Mouse (Mus musculus) hindbrain, embryonic 15.5 days (tissue): Measurements from ENCODE around the gene Galnt7. TPM values are rescaled to one million over a fixed set of nuclear protein-coding genes. Genes with fewer than 3 reads are reported as not detected.

Experiments used
- ATAC-seq: fragments of 200-750 bp; cut with Nextera tagmentation; 2 replicates; pipeline ENCODE4 v1.8.0; 2017; ENCODE audit warnings: low read depth, moderate number of reproducible peaks, moderate TSS enrichment; ENCODE audit not compliant: low FRiP score
- H3K27ac ChIP-seq: fragments of 300-500 bp; sonication (generic); replicated peaks from 2 replicates; pipeline ENCODE4 v1.5.1; 2015; ENCODE audit warnings: mild to moderate bottlenecking, inconsistent platforms
- H3K27me3 ChIP-seq: fragments of 300-500 bp; sonication (generic); 2 replicates; pipeline ENCODE4 v1.6.1; 2015; ENCODE audit warnings: control low read depth, inconsistent platforms
- H3K36me3 ChIP-seq: fragments of 300-500 bp; sonication (generic); 2 replicates; pipeline ENCODE4 v1.6.1; 2015; ENCODE audit warnings: control low read depth, inconsistent platforms
- H3K4me1 ChIP-seq: fragments of 300-500 bp; sonication (generic); replicated peaks from 2 replicates; pipeline ENCODE4 v1.6.1; 2015; ENCODE audit warnings: control low read depth, inconsistent platforms
- H3K4me2 ChIP-seq: fragments of 300-500 bp; sonication (generic); 2 replicates; pipeline ENCODE4 v1.6.1; 2015; ENCODE audit warnings: moderate library complexity, mild to moderate bottlenecking, inconsistent platforms
- H3K4me3 ChIP-seq: fragments of 300-500 bp; sonication (generic); 2 replicates; pipeline ENCODE4 v1.5.1; 2015; ENCODE audit warnings: mild to moderate bottlenecking, inconsistent platforms
- H3K9ac ChIP-seq: fragments of 300-500 bp; sonication (generic); 2 replicates; pipeline ENCODE4 v1.6.1; 2015; ENCODE audit warnings: inconsistent platforms
- H3K9me3 ChIP-seq: fragments of 300-500 bp; sonication (generic); 2 replicates; pipeline ENCODE4 v1.6.1; 2016; ENCODE audit warnings: control low read depth, inconsistent platforms
- WGBS: fragments of 180-500 bp; shearing (Covaris S2); methylation state at CpG from one replicate; pipeline ENCODE4 v1.1.7; 2015; 5-methylcytosine and 5-hydroxymethylcytosine counted together
- polyA plus RNA-seq: library from polyadenylated mRNA; unstranded; fragments of >200 nt; fragmentation: Nextera tagmentation; extraction: Ambion mirVana; gene quantifications from 2 replicates; pipeline ENCODE4 v1.2.1, GENCODE M21; 2015

Galnt7 gene
- polyA plus RNA-seq, 1 experiment from 2014 or later: 12.5 TPM

DNA sequence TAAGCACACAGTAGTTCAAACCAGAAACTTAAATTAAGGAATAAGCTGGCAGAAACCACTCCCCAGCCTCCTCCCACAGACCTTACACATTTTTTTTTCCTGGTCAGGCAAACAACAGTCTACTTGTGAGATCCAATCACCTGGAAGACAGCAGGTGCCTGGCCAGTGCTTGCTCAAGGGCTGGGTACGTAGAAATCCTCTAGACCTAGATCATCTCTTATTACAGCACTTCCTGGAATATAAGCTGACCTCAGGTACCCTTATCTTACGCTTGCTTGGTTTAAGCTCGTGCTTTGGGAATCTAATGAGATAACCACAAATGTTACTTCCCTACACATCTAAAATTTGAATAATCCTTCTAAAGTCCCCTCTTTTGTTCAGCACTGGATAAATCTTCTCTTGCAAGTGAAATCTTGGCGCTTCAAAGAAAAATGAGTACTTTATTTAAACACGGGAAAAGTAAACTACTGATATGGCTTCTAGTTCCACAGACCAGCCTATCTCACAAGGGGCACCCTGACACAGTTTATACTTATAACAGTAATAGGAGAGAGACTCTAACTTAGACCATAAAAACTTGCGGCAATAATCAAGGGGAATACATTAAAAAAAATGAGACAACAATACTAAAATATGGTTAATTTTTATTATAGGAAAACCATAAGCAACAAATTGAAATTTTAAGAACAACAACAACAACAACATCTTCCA, 58.5 kb downstream of the Galnt7 start:
- ATAC-seq: no peak
- 86% methylated on average over 6 of the region's 6 CpGs for WGBS
- H3K9me3 ChIP-seq: no peaks in the 10 kb centered on the region

DNA sequence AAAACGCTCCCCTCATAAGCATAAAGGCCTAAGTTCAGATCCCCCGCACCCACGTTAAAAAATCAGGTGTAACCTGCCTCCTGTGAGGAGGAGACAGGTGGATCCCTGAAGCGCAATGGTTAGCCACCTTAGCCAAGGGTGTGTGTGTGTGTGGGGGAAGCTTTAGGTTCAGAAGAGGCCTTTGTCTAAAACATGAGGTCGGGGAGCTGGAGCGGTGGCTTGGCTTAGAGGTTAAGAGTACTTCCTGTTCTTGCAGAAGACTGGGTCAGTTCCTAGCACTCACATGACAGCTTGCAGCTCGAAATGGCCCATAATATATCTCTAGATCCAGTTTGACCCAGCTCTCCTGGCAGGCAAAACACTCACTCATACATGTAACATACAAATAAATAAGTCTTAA, 60.2 kb downstream of the Galnt7 start:
- no peaks in the 10 kb centered on the region for H3K27me3 ChIP-seq
- H3K4me3 ChIP-seq: no peak overlapping the region
- no peak overlapping the region for H3K4me2 ChIP-seq
- H3K27ac ChIP-seq: no peak overlapping the region
- no peaks in the 10 kb centered on the region for H3K9me3 ChIP-seq
- H3K4me1 ChIP-seq: no peaks in the 10 kb centered on the region
- no peaks in the 10 kb centered on the region for H3K36me3 ChIP-seq
- ATAC-seq: no peak
- no peak overlapping the region for H3K9ac ChIP-seq
- 85% methylated on average over 7 of the region's 7 CpGs for WGBS

More for the DNA sequence above, 58.5 kb downstream of the Galnt7 start:
- Histone ChIP-seq H3K4me3 (no peak overlapping the region), H3K27ac (no peak overlapping the region), H3K27me3 (no peaks in the 10 kb centered on the region), H3K4me2 (no peak overlapping the region), H3K4me1 (no peaks in the 10 kb centered on the region), H3K36me3 (no peaks in the 10 kb centered on the region), H3K9ac (no peak overlapping the region)

DNA sequence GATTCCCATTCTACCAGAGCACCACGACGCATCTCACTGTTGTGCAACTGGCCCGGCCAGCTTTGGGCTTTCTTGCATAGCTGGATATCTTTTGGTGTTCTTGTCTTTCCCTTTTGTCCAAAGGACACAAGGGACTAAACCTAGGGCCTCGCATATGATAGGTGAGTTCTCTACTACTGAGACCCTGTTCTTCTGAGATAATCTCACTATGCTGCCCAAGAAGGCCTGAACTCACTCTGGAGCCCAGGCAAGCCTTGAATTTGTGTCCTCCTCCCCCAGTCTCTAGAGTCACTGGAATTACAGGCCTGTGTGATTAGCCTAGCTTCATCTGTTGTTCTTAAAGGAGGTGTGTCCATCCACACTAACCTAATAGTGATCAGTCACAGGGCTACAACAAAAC, 61.2 kb downstream of the Galnt7 start:
- no peak for ATAC-seq
- no peaks in the 10 kb centered on the region for H3K9me3 ChIP-seq
- WGBS: 93% methylated on average over 4 of the region's 4 CpGs
- H3K27ac ChIP-seq: no peak overlapping the region
- no peaks in the 10 kb centered on the region for H3K4me1 ChIP-seq
- no peaks in the 10 kb centered on the region for H3K27me3 ChIP-seq
- no peak overlapping the region for H3K4me3 ChIP-seq
- H3K36me3 ChIP-seq: no peaks in the 10 kb centered on the region
- no peak overlapping the region for H3K9ac ChIP-seq
- H3K4me2 ChIP-seq: no peak overlapping the region

GRCm38 (mm10) chr8:57590015-57590414, 62.8 kb downstream of the Galnt7 start:
- 0 out of 2 replicates have a peak, but pooled peaks cover under 1% of the 10 kb centered on the region for H3K4me1 ChIP-seq
- H3K9me3 ChIP-seq: no peaks in the 10 kb centered on the region
- no peak overlapping the region for H3K9ac ChIP-seq
- 89% methylated on average over 8 of the region's 8 CpGs for WGBS
- H3K27me3 ChIP-seq: no peaks in the 10 kb centered on the region
- no peak for ATAC-seq
- no peak overlapping the region for H3K4me2 ChIP-seq
- no peak overlapping the region for H3K27ac ChIP-seq
- no peaks in the 10 kb centered on the region for H3K36me3 ChIP-seq
- no peak overlapping the region for H3K4me3 ChIP-seq

- H3K4me2 ChIP-seq: no peak overlapping the region
- 0 out of 2 replicates have a peak, but pooled peaks cover 7% of the 10 kb centered on the region for H3K4me1 ChIP-seq
- WGBS: 91% methylated on average over 9 of the region's 9 CpGs
- no peak overlapping the region for H3K9ac ChIP-seq
- ATAC-seq: no peak
- H3K9me3 ChIP-seq: no peaks in the 10 kb centered on the region
- H3K27ac ChIP-seq: no peak overlapping the region
- no peaks in the 10 kb centered on the region for H3K27me3 ChIP-seq
- H3K36me3 ChIP-seq: no peaks in the 10 kb centered on the region
- H3K4me3 ChIP-seq: no peak overlapping the region
These were observed 63.7 kb downstream of the Galnt7 start for GRCm38 (mm10) chr8:57589176-57589575.

- WGBS: 89% methylated on average over 1 of the region's 1 CpGs
- H3K4me2 ChIP-seq: no peak overlapping the region
- no peak overlapping the region for H3K4me3 ChIP-seq
- no peaks in the 10 kb centered on the region for H3K27me3 ChIP-seq
- H3K4me1 ChIP-seq: 0 out of 2 replicates have a peak, but pooled peaks cover 7% of the 10 kb centered on the region
- no peak overlapping the region for H3K9ac ChIP-seq
- H3K36me3 ChIP-seq: no peaks in the 10 kb centered on the region
- no peaks in the 10 kb centered on the region for H3K9me3 ChIP-seq
- H3K27ac ChIP-seq: no peak overlapping the region
- ATAC-seq: no peak
These were observed 64.2 kb downstream of the Galnt7 start for GRCm38 (mm10) chr8:57588604-57589003.

GRCm38 (mm10) chr8:57586667-57587066, 66.2 kb downstream of the Galnt7 start:
- Histone ChIP-seq H3K27ac (no peak overlapping the region), H3K36me3 (no peaks in the 10 kb centered on the region), H3K4me2 (no peak overlapping the region), H3K27me3 (no peaks in the 10 kb centered on the region), H3K4me1 (0 out of 2 replicates have a peak, but pooled peaks cover 7% of the 10 kb centered on the region), H3K9me3 (no peaks in the 10 kb centered on the region), H3K9ac (no peak overlapping the region), H3K4me3 (no peak overlapping the region)
- ATAC-seq: no peak
- WGBS: 60% methylated on average over 4 of the region's 4 CpGs

DNA sequence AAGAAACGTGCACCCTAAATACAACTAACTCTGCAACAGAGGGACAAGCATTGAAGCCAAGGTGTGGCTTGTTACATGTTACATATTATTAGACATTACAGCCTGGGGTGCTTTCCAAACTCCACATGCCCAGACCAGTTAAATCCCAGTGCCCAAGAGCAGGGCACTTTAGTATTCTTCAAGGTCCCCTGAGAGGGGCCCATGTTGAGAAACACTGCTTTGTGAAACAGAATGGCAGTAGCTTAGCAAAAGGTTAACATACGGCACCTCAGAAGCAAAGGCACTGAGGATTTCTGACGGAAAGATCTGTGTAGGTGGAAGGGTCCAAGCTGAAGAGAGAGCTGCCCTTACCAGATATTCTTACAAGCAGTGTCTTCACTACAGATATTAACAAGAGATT, 67.0 kb downstream of the Galnt7 start:
- WGBS: 58% methylated on average over 3 of the region's 3 CpGs
- no peak overlapping the region for H3K9ac ChIP-seq
- H3K4me2 ChIP-seq: no peak overlapping the region
- no peak for ATAC-seq
- no peaks in the 10 kb centered on the region for H3K9me3 ChIP-seq
- no peaks in the 10 kb centered on the region for H3K27me3 ChIP-seq
- no peak overlapping the region for H3K4me3 ChIP-seq
- H3K4me1 ChIP-seq: 0 out of 2 replicates have a peak, but pooled peaks cover 7% of the 10 kb centered on the region
- no peaks in the 10 kb centered on the region for H3K36me3 ChIP-seq
- no peak overlapping the region for H3K27ac ChIP-seq

- 84% methylated on average over 5 of the region's 5 CpGs for WGBS
- no peaks in the 10 kb centered on the region for H3K36me3 ChIP-seq
- H3K9me3 ChIP-seq: no peaks in the 10 kb centered on the region
- H3K4me1 ChIP-seq: 0 out of 2 replicates have a peak, but pooled peaks cover 7% of the 10 kb centered on the region
- H3K27ac ChIP-seq: no peak overlapping the region
- no peak overlapping the region for H3K9ac ChIP-seq
- H3K4me3 ChIP-seq: no peak overlapping the region
- ATAC-seq: no peak
- no peak overlapping the region for H3K4me2 ChIP-seq
- no peaks in the 10 kb centered on the region for H3K27me3 ChIP-seq
These were observed 67.7 kb downstream of the Galnt7 start for GRCm38 (mm10) chr8:57585128-57585442.

- 51% methylated on average over 8 of the region's 8 CpGs for WGBS
- H3K4me2 ChIP-seq: no peak overlapping the region
- H3K27ac ChIP-seq: no peak overlapping the region
- H3K9me3 ChIP-seq: no peaks in the 10 kb centered on the region
- H3K4me1 ChIP-seq: 0 out of 2 replicates have a peak, but pooled peaks cover 7% of the 10 kb centered on the region
- H3K36me3 ChIP-seq: no peaks in the 10 kb centered on the region
- peak; percentile 55; the same call in 1 of the 2 replicates for ATAC-seq
- no peak overlapping the region for H3K4me3 ChIP-seq
- no peaks in the 10 kb centered on the region for H3K27me3 ChIP-seq
- no peak overlapping the region for H3K9ac ChIP-seq
These were observed 68.3 kb downstream of the Galnt7 start for GRCm38 (mm10) chr8:57584416-57585127.

DNA sequence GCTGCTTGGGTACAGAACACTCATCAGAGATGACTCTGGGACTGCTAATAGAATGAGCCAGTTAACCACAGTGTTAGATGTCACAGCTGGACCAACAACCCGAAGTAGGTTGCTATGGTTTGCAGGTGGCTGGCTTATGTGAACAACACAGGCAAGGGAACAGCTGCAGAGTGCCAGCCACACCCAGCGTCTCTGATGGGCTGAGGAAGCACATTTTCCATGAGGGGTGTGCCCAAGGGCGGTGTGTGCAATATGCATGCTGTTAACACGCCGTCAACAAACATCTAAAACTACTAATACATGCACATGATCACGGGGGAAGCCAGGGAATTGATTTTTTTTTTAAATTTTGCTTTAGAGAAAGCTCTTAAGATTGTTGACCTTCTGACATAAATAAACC, 73.0 kb downstream of the Galnt7 start:
- Histone ChIP-seq H3K4me3 (no peak overlapping the region), H3K9ac (no peak overlapping the region), H3K4me1 (0 out of 2 replicates have a peak, but pooled peaks cover 11% of the 10 kb centered on the region), H3K27me3 (no peaks in the 10 kb centered on the region), H3K9me3 (no peaks in the 10 kb centered on the region), H3K27ac (no peak overlapping the region), H3K36me3 (no peaks in the 10 kb centered on the region), H3K4me2 (no peak overlapping the region)
- WGBS: 76% methylated on average over 6 of the region's 6 CpGs
- ATAC-seq: no peak

DNA sequence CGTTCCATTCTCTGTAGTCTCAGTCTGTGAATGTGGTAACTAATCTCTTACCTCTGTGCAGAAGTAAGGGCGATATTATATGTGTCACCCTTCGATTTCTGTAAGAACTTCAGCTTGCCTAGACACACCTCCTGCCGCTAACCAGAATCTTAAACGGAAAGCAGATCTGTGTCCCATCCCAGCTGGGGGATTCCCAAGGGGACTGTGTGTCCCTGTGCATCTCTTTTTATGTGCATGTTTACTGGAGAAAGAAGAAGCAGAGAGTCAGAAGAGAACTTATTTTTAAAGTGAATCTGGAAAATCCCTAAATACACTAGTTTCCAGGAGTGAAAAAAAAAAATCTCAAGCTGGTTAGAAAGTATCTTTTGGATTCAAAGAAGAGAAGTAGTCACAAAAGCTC, 75.5 kb downstream of the Galnt7 start:
- no peak overlapping the region for H3K9ac ChIP-seq
- H3K4me2 ChIP-seq: no peak overlapping the region
- no peak overlapping the region for H3K4me3 ChIP-seq
- WGBS: 85% methylated on average over 5 of the region's 5 CpGs
- no peak for ATAC-seq
- no peaks in the 10 kb centered on the region for H3K27me3 ChIP-seq
- H3K36me3 ChIP-seq: no peaks in the 10 kb centered on the region
- H3K9me3 ChIP-seq: no peaks in the 10 kb centered on the region
- H3K4me1 ChIP-seq: 0 out of 2 replicates have a peak, but pooled peaks cover 6% of the 10 kb centered on the region
- H3K27ac ChIP-seq: no peak overlapping the region
